Mouse (Mus musculus): ENCODE measurements at regions not wholly inside any gene's neighbourhood (a gene's known extent, or its start where the extent isn't known, plus 50 kb on each side); places are given as distances from the start of the nearest gene placed in this dataset.
A peak's percentile ranks its signal among the peaks of the same experiment; 100 is the strongest.

DNA sequence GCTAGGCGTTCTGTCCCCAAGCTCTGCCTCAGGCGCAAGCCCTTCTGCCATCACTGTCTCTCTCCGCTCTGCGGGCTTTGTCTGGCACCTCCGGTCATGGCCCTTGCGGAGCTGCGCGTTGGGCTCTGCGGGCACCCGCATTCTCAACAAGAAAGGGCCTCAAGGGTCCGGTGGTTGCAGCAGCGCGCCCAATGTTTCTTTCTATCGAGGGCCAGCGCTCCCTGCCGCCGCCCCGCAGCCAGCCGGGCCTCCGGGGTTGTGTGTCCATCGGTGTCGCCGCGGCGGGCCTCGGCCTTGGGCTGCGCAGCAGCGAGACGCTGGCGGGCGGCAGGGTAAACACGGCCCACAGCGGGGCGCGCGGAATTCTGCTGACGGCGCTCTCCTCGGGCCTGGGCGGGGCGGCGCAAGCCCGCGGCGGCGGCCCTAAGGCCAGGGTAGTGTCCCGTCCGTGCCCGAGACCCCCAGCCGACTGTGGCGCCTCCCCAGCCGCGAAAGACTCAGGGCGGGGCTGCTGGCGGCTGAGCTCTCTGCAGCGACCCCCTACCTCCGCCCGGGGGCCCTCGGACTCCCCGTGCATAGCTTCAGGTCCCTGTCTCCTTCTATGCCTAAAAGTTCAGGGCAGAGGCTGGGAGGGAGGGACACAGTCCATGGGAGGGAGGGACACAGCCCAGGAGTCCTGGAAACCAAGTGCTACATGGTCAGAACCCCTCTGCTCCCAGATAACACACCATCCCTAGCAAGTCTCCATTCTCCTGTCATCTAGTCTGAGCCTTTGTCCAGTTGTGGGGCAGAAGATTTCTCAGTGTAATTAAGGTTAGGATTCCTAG lies 80.9 kb downstream of the Efnb1 start:
- no peak for DNase-seq (ENCODE audit: low read depth, low spot score)

- DNase-seq (ENCODE audit: low read depth, low spot score), result no peak
Observed at GRCm38 (mm10) chrX:99215931-99216330, 80.0 kb downstream of the Efnb1 start.

DNA sequence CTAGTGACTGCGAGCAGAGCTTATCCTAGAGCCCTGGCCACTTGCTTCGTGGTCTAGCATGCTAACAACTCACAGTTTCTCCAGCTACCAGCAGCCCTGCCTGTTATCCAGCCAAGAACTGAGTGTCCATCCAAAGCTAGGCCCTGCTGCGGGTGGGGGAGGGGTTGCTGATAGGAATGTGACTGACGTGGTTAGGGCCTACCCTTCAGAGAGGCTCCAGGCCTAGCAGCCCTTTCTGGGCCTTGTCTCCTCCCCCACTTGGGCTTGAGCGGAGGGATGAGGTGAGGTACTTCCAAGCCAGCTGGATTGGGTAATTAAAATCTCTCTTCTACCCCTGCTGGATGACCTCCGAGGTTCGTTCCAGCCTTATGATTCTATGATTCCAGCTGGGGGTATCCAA lies 79.2 kb downstream of the Efnb1 start:
- no peak for DNase-seq (ENCODE audit: low read depth, low spot score)

DNA sequence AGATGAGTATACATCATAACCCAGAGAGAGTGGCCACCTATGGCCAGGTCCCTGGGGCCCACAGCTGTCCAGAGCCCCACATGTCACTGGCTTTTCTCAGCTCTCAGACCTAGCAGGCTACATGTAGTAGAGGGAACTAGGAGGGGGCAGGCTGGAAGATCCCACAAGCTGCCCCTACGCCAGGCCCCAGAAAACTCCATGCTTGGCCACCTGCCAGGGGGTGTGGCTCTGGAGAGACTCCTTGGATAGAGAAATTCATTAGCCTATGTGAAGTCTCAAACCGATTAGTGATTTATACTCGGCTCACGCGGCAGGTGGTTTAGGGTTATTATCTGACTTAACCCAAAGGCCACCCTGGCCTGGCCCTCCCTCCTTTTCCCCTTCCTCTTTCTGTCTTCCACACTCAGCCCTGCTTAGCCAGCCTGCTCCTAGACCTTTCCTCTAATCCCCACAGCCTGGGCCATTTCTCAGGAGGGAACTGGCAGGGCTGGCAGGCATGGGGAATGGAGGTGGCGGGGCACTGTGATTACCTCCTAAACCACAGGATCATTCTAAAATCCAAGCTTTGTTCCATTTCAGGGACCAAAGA lies 77.7 kb downstream of the Efnb1 start:
- DNase-seq (ENCODE audit: low read depth, low spot score), result no peak

DNA sequence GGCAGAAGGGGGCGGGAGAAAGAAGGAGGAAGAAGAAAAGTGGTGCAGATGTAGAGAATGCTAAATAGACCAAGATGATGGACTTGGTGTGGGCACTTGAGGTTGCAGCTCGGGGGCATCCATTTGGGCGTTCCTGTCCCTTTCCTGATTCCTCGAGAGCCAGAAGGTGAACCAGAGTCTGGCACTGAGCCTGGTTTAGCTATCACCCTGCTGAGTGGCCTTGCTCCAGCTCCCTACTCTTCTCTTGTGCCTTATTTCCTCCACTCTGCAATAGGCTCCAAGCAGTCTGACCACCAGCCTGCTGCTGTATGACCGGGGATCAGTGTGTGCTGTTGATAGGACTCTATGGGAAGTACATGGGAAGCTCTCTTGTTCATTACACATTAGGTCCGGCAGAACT lies 68.1 kb downstream of the Efnb1 start:
- no peak for DNase-seq (ENCODE audit: low read depth, low spot score)

- DNase-seq (ENCODE audit: low read depth, low spot score), result no peak
Observed at GRCm38 (mm10) chrX:99201081-99201480, 65.2 kb downstream of the Efnb1 start.

DNA sequence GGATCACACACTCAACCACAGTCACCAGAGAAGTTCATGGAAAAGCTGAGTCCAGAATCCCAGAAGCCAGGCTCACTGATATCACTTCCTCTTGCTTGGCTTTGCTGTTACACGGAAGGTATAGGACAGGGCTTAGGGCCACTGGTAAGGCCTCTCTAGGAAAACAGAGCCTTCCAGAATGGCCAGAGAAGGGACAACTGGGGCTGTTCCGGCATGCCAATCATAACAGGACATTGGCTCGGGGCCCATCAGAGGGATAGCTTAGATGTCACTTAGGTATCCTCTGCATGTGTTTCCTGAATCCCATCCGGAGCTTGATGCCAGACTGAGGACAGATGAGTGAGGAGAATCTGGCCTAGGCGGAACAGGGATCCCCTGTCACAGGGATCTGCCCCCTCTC lies 63.7 kb downstream of the Efnb1 start:
- no peak for DNase-seq (ENCODE audit: low read depth, low spot score)

- peak; percentile 75 for DNase-seq (ENCODE audit: low read depth, low spot score)
Observed at GRCm38 (mm10) chrX:99198961-99199631, 63.2 kb downstream of the Efnb1 start.
